Mouse (Mus musculus) embryonic facial prominence, embryonic 11.5 days (tissue): ENCODE data around the gene Ssh2. TPM values are rescaled to one million over a fixed set of nuclear protein-coding genes. Genes with fewer than 3 reads are reported as not detected.

ENCODE experiments used
- ATAC-seq: fragments of 200-750 bp; cut with Nextera tagmentation; replicated peaks from 2 replicates; pipeline ENCODE4 v1.8.0; 2017; ENCODE audit warnings: low read depth; ENCODE audit not compliant: insufficient number of reproducible peaks, low FRiP score, low TSS enrichment
- DNase-seq: peaks from one replicate; pipeline ENCODE4 v3.0.0-alpha.2; 2015; ENCODE audit warnings: low spot score
- H3K27ac ChIP-seq: fragments of 300-500 bp; sonication (generic); replicated peaks from 2 replicates; pipeline ENCODE4 v1.5.1; 2014; ENCODE audit warnings: mild to moderate bottlenecking, low read depth, low read length, control low read depth
- H3K27me3 ChIP-seq: fragments of 300-500 bp; sonication (generic); 2 replicates; pipeline ENCODE4 v1.6.1; 2014; ENCODE audit warnings: mild to moderate bottlenecking, low read length, moderate library complexity, mixed read lengths; ENCODE audit not compliant: control insufficient read depth, insufficient read depth
- H3K36me3 ChIP-seq: fragments of 300-500 bp; sonication (generic); replicated peaks from 2 replicates; pipeline ENCODE4 v1.6.1; 2014; ENCODE audit warnings: low read depth, mild to moderate bottlenecking, low read length, moderate library complexity, mixed read lengths; ENCODE audit not compliant: control insufficient read depth, insufficient read depth
- H3K4me1 ChIP-seq: fragments of 300-500 bp; sonication (generic); 2 replicates; pipeline ENCODE4 v1.6.1; 2014; ENCODE audit warnings: low read length, mixed read lengths; ENCODE audit not compliant: control insufficient read depth, insufficient read depth
- H3K4me2 ChIP-seq: fragments of 300-500 bp; sonication (generic); 2 replicates; pipeline ENCODE4 v1.6.1; 2014; ENCODE audit warnings: low read depth, mild to moderate bottlenecking, control low read depth, low read length, moderate library complexity
- H3K4me3 ChIP-seq: fragments of 300-500 bp; sonication (generic); 2 replicates; pipeline ENCODE4 v1.5.1; 2014; ENCODE audit warnings: low read depth, low read length, control low read depth
- H3K9ac ChIP-seq: fragments of 300-500 bp; sonication (generic); replicated peaks from 2 replicates; pipeline ENCODE4 v1.6.1; 2014; ENCODE audit warnings: mild to moderate bottlenecking, control low read depth, low read length
- H3K9me3 ChIP-seq: fragments of 300-500 bp; sonication (generic); replicated peaks from 2 replicates; pipeline ENCODE4 v1.6.1; 2016; ENCODE audit warnings: mild to moderate bottlenecking, low read length, inconsistent platforms, mixed read lengths; ENCODE audit not compliant: control insufficient read depth
- WGBS: fragments of 180-500 bp; shearing (Covaris S2); extraction: QIAGEN DNeasy Blood & Tissue Kit; methylation state at CpG from one replicate; pipeline ENCODE4 v1.1.7; 2014; 5-methylcytosine and 5-hydroxymethylcytosine counted together
- polyA plus RNA-seq: library from polyadenylated mRNA; unstranded; fragments of >200 nt; fragmentation: Nextera tagmentation; extraction: Ambion mirVana; gene quantifications from 2 replicates; pipeline ENCODE4 v1.2.1, GENCODE M21; 2014

Gene Ssh2
- polyA plus RNA-seq, 1 experiment from 2014 or later, result 10.0 TPM

DNA sequence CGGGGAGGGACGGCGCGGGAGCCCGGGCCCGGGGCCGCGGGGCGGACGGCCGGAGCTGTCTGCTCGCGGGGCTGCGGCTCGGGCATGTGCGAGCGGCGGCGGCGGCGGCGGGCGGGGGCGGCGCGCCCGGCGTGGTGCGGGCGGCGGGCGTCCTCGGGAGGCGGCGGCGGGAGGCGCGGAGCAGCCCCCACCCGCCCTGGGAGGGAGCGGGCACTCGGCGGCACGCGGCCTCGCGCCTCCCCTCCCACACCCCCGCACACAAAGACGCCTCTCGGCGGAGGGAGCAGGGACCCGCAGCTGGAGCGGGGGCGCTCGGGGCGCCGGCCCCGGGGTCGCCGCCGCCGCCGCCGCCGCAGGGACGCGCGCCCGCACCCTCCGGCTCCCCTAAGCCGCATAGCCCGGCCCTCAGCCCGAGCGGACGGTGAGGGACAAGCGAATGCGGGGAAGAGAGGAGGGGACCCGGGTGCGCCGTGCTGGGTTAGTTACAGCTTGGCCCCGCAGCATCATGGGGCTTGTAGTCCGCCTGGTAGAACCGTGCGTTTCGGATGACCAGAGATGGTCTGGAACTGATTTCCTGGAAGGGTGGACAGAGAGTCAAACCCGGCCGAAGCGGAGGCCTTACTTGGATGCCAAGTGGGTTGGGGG lies 273.6 kb downstream of the Ssh2 start, which contains the start of gene Ankrd13b:
Ankrd13b (minus strand) TSS at position 88 of the 645 bp plus-strand sequence.
- Histone ChIP-seq H3K4me3 (peak within 1 kb of the TSS; percentile 87), H3K4me2 (peak within 1 kb of the TSS; percentile 89), H3K9ac (peak within 1 kb of the TSS; percentile 92), H3K9me3 (no peaks in the 10 kb centered on the region), H3K4me1 (peaks cover 5% of the 10 kb centered on the region), H3K27ac (peak within 1 kb of the TSS; percentile 52), H3K36me3 (no peaks in the 10 kb centered on the region), H3K27me3 (no peaks in the 10 kb centered on the region)
- ATAC-seq, result peak; percentile 44
- peak; percentile 89 for DNase-seq
- WGBS, result under 1% methylated on average over 40 of the region's 87 CpGs

DNA sequence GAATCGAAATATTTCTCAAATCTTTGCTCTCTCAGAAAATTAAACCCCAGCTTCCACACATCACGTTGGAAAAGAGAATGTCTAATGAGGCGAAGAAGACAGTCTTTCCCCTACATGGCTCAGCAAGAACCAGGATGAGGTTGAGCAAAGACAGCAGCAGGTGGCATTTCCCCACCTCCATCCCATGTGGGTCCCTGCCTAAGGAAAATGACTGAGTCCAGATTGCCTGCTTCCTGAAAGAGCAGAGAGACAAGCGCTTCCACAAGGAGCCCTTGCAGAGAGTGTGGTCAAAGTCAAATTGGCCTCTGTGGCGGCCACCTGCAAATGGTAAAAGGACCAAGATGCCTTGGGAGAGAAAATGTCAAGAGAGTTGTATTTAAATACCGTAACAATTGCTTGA lies 274.4 kb downstream of the Ssh2 start:
- Histone ChIP-seq H3K9me3 (no peaks in the 10 kb centered on the region), H3K4me3 (no peak overlapping the region; the same call in 1 of the 2 replicates), H3K36me3 (no peaks in the 10 kb centered on the region), H3K4me1 (peaks cover 8% of the 10 kb centered on the region), H3K27ac (no peak overlapping the region), H3K4me2 (peak overlapping the region; percentile 89), H3K9ac (no peak overlapping the region), H3K27me3 (no peaks in the 10 kb centered on the region)
- ATAC-seq (no peak), DNase-seq (no peak)
- 62% methylated on average over 6 of the region's 6 CpGs for WGBS

DNA sequence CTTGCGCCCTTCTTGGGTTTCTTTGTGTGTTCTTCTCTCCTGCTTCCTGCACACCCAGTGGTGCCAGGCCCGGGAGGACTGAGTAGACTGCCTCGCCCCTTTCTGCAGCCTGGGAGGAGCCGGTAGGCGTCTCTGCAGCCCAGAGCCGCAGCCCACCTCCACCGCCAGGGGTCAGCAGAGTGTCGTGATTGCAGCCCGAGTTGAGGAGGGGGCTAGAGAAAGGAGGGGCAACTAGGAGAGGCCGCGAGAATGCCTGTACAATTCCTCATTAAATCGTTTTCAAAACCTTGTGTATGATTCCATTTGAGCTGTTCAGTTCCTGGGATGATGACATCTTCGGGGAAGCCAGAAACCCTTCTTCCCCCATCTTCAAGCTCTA lies 275.0 kb downstream of the Ssh2 start:
- peak; percentile 63 for ATAC-seq
- Histone ChIP-seq H3K4me2 (peak overlapping the region; percentile 80), H3K9ac (peak overlapping the region; percentile 65), H3K36me3 (no peaks in the 10 kb centered on the region), H3K4me3 (peak overlapping the region; percentile 98), H3K27ac (peak overlapping the region; percentile 77), H3K4me1 (peaks cover 8% of the 10 kb centered on the region), H3K9me3 (no peaks in the 10 kb centered on the region), H3K27me3 (no peaks in the 10 kb centered on the region)
- WGBS, result 2% methylated on average over 13 of the region's 13 CpGs
- DNase-seq, result peak; percentile 97

DNA sequence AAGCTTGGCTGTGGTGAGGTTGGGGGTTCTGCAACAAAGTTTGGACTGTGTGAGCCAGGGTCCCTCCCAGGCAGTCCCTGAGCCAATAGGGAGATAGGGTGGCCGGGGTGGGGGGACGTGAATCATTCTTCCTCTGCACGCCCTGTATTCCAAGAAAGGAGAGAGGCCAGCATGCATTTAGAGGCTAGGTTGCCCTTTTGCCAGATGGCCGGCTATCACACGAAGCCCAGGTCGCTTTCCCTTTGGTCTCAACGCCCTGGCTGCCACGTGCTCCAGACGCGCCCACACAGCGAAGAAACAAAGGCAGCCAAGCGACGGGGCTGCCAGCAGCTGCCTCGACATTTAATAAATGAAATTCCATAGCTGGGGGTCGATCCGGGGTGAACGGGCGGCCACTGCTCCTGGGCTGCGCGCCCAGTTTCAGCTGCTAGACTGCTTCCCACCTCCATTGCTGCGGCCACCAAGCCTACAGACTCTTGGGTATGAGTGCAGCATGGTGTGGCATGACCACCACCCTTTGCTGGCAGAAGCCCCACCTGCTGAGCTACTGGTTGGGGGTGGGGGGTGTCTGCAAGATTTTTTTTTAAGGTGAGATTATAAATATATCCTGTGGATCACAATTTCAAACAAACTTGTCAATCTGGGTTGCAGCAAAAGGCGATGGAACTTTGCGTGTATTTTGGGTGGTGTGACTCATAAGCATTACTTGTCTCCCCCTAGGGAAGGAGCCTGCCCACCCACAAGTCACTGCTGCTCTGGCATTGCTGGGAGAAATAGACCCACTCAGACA lies 275.6 kb downstream of the Ssh2 start:
- H3K9me3 ChIP-seq, result no peaks in the 10 kb centered on the region
- H3K27me3 ChIP-seq, result no peaks in the 10 kb centered on the region
- peak overlapping the region; percentile 98 for H3K4me3 ChIP-seq
- H3K9ac ChIP-seq, result peak overlapping the region; percentile 65
- H3K4me2 ChIP-seq, result peak overlapping the region; percentile 80
- peak overlapping the region; percentile 77 for H3K27ac ChIP-seq
- DNase-seq (peak; percentile 80), ATAC-seq (peak; percentile 67)
- no peaks in the 10 kb centered on the region for H3K36me3 ChIP-seq
- WGBS, result under 1% methylated on average over 23 of the region's 23 CpGs
- H3K4me1 ChIP-seq, result peaks cover 8% of the 10 kb centered on the region

DNA sequence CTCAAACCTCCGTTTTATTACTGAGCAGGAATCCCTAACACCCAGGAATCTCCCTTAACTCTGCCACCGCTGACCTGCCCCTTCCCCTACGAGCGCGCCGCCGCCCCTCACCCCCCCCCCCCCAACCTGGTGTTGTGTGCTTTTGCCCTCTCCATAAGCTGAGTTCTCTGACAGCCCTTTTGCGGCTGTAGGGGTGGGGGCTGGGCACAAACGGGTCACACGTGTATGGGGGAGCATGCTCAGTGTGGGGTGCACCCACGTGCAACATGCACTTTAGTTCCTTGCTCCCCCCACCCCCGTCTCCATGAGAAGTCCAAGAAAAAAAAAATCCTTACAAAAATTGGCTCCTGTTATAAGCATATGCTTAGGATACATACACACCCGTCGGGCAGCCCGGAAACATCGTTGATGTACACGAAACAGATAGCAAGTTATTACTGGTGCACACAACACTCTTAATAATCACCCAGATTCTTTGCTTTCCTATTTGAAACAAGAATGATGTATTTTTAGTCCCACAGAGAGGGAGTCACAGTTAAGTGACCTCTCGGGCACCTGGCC lies 276.3 kb downstream of the Ssh2 start:
- Histone ChIP-seq H3K27me3 (no peaks in the 10 kb centered on the region), H3K9ac (peak overlapping the region; percentile 92), H3K4me1 (peaks cover 8% of the 10 kb centered on the region), H3K27ac (peak overlapping the region; percentile 77), H3K4me3 (peak overlapping the region; percentile 98), H3K4me2 (peak overlapping the region; percentile 80), H3K9me3 (no peaks in the 10 kb centered on the region), H3K36me3 (no peaks in the 10 kb centered on the region)
- DNase-seq (peak; percentile 23), ATAC-seq (no peak)
- WGBS, result under 1% methylated on average over 17 of the region's 18 CpGs

DNA sequence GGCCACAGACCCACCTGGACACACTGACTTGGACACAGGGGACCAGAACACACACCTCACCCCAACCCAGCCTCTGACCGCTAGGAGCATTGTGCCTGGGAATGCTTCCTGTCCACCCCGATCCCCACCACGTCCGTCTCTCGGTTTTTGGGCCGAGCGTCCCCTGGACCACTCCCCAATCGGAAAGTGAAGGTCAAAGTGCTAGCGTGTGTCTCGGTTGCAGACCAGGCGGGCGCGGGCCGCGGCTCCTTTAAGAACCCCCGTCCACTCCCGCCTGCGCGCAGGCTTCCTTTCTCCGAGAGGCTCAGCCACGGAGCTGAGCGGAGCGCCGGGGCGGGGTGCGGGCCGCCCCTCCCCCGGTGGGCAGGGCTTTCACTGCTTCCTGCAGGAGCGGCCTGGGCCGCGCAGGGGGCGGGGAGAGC lies 276.8 kb downstream of the Ssh2 start:
- Histone ChIP-seq H3K4me2 (peak overlapping the region; percentile 80), H3K4me1 (peaks cover 8% of the 10 kb centered on the region), H3K4me3 (peak overlapping the region; percentile 98), H3K9ac (peak overlapping the region; percentile 92), H3K27ac (peak overlapping the region; percentile 11), H3K9me3 (no peaks in the 10 kb centered on the region), H3K27me3 (no peaks in the 10 kb centered on the region), H3K36me3 (no peaks in the 10 kb centered on the region)
- WGBS, result 0% methylated on average over 31 of the region's 32 CpGs
- DNase-seq (peak; percentile 95), ATAC-seq (peak; percentile 55)

DNA sequence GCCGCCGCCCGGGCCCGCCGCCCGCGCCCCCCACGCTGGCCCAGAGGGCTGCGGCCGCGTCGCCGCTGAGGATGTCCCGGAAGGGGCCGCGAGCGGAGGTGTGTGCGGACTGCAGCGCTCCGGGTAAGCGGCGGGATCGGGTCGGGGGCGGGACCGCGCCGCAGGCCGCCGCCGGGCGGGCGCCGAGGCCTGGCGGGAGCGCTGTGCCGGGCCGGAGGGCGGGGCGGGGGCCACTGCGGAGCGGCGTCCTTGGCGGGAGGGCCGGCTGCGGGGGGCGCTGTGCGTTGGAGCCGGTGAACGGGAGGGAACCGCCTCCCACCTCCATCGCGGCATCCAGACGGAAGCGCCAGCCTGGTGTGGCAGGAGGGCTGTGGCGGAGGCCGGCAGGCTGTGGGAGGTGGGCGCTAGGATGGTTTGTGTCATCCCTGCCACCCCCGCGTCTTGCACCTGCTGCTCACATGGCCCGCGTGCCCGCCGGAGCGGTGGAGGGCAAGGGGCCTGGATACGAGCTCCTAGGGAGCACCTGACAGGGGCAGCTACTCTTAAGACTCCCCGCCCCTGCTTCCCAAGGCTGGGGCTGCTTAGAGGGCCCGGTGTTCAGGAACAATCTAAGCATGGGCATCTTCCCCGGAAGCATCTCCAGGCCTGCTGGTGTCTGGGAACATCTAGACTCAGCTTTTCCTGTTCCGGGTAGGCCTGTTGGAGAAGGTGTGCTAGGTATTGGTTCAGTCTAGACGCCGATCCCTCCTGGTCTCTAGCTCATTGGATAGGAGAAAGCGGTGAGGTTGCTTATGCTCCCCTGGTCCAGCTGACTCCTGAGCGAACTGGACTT lies 277.6 kb downstream of the Ssh2 start, which contains the start of gene Git1:
Git1 (plus strand) TSS at position 51 of the 832 bp plus-strand sequence.
- WGBS, result under 1% methylated on average over 58 of the region's 74 CpGs

More for the DNA sequence above, 277.6 kb downstream of the Ssh2 start, which contains the start of gene Git1:
- no peaks in the 10 kb centered on the region for H3K9me3 ChIP-seq
- DNase-seq (peak; percentile 28), ATAC-seq (no peak)
- H3K27me3 ChIP-seq, result no peaks in the 10 kb centered on the region
- H3K36me3 ChIP-seq, result no peaks in the 10 kb centered on the region
- H3K4me3 ChIP-seq, result peak within 1 kb of the TSS; percentile 98
- H3K4me2 ChIP-seq, result peak within 1 kb of the TSS; percentile 95
- H3K9ac ChIP-seq, result peak within 1 kb of the TSS; percentile 92
- H3K4me1 ChIP-seq, result peaks cover 8% of the 10 kb centered on the region
- peak within 1 kb of the TSS; percentile 78 for H3K27ac ChIP-seq
